Mouse (Mus musculus): Measurements from ENCODE around the gene Gcdh. TPM values are rescaled to one million over a fixed set of nuclear protein-coding genes. Genes with fewer than 3 reads are reported as not detected.
"Not testable (repeated sequence)": the region's sequence is repeated elsewhere in the genome, so short reads cannot be mapped to it uniquely, and the experiment has no call there.

The Gcdh gene
- total and polyA plus RNA-seq, 2 experiments from 2014 or later = 33.5 to 45.5 TPM

DNA sequence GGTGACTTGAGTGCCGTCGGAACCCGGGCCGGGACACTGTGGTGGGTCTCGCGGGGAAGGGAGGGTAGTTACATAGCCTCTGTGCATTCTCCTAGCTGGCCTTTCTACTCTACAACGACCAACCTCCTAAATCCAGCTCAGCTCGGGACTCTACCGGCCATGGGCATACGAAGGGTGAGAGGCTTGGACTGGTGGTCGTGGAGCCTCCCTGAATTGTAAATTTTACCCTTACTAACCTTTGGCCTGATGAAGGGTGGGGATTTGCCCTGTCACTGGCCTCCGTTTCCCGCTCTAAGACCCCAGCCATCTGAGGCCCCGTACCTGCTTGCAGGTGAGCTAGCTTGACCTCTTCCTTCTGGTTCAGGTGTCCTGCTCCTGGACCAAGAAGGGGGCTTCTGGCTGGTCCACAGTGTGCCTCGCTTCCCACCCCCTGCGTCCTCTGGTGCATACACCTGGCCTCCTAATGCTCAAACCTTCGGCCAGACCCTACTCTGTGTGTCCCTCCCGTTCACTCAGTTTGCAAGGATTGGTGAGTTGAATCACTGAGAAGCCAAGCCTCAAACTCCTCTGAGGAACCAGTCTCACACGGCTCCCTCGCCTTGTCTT, 15.5 kb upstream of the Gcdh start:
- H3K9ac ChIP-seq (replicated peaks; ENCODE audit: low read depth, low read length) = no peak overlapping the region
- peak overlapping the region; percentile 69 for H3K4me2 ChIP-seq (ENCODE audit: low read depth, low read length)
- no peak for TF ChIP-seq EP300 (IDR thresholded peaks at IDR 0.05; ENCODE audit: low read depth)
- no peak for TF ChIP-seq CTCF (IDR thresholded peaks at IDR 0.05; ENCODE audit: low read depth)
- H3K9me3 ChIP-seq (replicated peaks; ENCODE audit: control insufficient read depth, low read length) = peaks cover 4% of the 10 kb centered on the region
- H3K27me3 ChIP-seq (ENCODE audit: control insufficient read depth, insufficient read depth, low read length) = peaks cover 49% of the 10 kb centered on the region
- no peaks in the 10 kb centered on the region for H3K36me3 ChIP-seq (replicated peaks; ENCODE audit: control insufficient read depth, insufficient read depth, low read length)
- DNase-seq (ENCODE audit: low spot score) (no peak), ATAC-seq (ENCODE audit: insufficient read depth, low read depth) (no peak)
- H3K4me1 ChIP-seq (ENCODE audit: control insufficient read depth, insufficient read depth) = peaks cover 9% of the 10 kb centered on the region; the same call in 1 of the 2 replicates
- WGBS = 50% methylated on average over 20 of the region's 20 CpGs
- H3K27ac ChIP-seq (ENCODE audit: low read depth) = no peak overlapping the region
- peak overlapping the region; percentile 52 for H3K4me3 ChIP-seq (ENCODE audit: low read depth, low read length)

DNA sequence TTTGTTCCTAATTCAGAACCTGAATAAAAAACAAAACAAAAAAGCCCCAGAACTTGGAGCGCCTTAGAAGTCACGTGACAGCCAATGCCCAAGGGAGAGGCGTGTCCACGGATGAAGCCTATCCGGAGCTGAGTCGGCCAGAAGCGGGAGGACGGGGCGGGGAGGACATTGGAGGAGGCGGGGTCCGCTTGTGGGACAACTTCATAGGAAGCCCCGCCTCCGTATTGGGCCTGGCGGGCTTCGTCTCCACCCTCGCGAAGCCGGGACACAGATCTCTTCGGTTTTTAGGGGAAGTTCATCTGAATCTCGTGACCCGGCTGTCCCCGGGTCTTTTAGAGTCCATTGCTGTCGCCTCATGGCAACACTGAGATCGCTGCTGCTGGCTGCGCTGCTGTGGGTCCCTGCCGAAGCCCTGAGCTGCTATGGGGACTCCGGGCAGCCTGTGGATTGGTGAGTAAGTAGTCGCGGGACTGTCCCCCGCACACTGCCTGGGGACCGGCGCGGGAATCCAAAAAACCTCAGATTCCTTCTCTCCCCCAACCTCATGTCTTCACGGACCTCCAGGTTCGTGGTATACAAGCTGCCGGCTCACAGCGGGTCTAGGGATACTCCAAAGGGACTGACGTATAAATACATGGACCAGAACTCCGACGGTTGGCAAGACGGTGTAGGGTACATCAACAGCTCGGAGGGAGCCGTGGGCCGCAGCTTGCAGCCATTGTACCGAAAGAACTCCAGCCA, 14.9 kb upstream of the Gcdh start, which contains the start of gene Dnase2a:
Gene Dnase2a, plus strand, starts transcription at position 140 of the 741 bp plus-strand sequence.
- Histone ChIP-seq H3K27me3 (ENCODE audit: control insufficient read depth, insufficient read depth, low read length) (peaks cover 51% of the 10 kb centered on the region), H3K4me2 (ENCODE audit: low read depth, low read length) (peak within 1 kb of the TSS; percentile 69), H3K9me3 (replicated peaks; ENCODE audit: control insufficient read depth, low read length) (no peaks in the 10 kb centered on the region), H3K9ac (replicated peaks; ENCODE audit: low read depth, low read length) (no peak within 1 kb of the TSS; the same call in 1 of the 2 replicates), H3K36me3 (replicated peaks; ENCODE audit: control insufficient read depth, insufficient read depth, low read length) (no peaks in the 10 kb centered on the region), H3K4me3 (ENCODE audit: low read depth, low read length) (peak within 1 kb of the TSS; percentile 52), H3K27ac (ENCODE audit: low read depth) (no peak within 1 kb of the TSS), H3K4me1 (ENCODE audit: control insufficient read depth, insufficient read depth) (peaks cover 9% of the 10 kb centered on the region; the same call in 1 of the 2 replicates)
- WGBS = 2% methylated on average over 44 of the region's 45 CpGs
- no peak for TF ChIP-seq EP300 (IDR thresholded peaks at IDR 0.05; ENCODE audit: low read depth)
- no peak for TF ChIP-seq CTCF (IDR thresholded peaks at IDR 0.05; ENCODE audit: low read depth)
- ATAC-seq (ENCODE audit: insufficient read depth, low read depth) (peak; percentile 96), DNase-seq (ENCODE audit: low spot score) (peak; percentile 94)

DNA sequence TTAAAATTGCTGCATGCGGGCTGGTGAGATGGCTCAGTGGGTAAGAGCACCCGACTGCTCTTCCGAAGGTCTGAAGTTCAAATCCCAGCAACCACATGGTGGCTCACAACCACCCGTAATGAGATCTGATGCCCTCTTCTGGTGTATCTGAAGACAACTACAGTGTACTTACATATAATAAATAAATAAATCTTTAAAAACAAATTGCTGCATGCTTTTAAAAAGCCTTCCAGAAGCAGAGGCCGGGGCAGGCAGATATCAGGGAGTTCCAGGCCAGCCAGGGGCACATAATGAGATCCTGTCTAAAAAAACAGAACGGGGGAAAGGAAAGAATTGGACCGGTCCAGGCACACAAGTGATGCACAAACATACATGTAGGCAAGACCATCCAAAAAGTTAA, 14.3 kb upstream of the Gcdh start:
- H3K9me3 ChIP-seq (replicated peaks; ENCODE audit: control insufficient read depth, low read length); H3K9ac ChIP-seq (replicated peaks; ENCODE audit: low read depth, low read length); H3K27ac ChIP-seq (ENCODE audit: low read depth); H3K36me3 ChIP-seq (replicated peaks; ENCODE audit: control insufficient read depth, insufficient read depth, low read length); DNase-seq (ENCODE audit: low spot score); H3K4me1 ChIP-seq (ENCODE audit: control insufficient read depth, insufficient read depth): not testable (repeated sequence)
- ATAC-seq (ENCODE audit: insufficient read depth, low read depth) = peak; percentile 2; the same call in 1 of the 2 replicates
- Histone ChIP-seq H3K27me3 (ENCODE audit: control insufficient read depth, insufficient read depth, low read length) (peaks cover 48% of the 10 kb centered on the region), H3K4me2 (ENCODE audit: low read depth, low read length) (peak overlapping the region; percentile 69), H3K4me3 (ENCODE audit: low read depth, low read length) (peak overlapping the region; percentile 52)
- WGBS = 25% methylated on average over 6 of the region's 7 CpGs

DNA sequence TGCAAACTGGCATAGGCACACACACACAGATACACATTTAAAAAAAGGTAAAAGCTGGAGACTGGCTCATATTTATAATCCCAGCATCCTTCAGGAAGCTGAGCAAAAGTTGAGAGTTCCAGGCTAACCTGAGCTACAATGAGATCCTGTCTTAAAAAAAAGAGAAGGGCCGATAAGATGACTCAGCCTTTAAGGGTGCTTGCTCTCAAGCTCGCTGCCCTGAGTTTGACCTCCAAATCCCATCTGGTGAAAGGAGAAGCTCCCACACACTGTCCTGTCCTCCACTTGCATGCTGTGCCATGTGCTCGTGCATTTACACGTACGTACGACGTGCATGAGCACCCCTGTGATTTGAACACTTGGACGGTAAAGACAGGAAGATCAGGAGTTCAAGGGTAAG, 13.8 kb upstream of the Gcdh start:
- H3K27ac ChIP-seq (ENCODE audit: low read depth) = no peak overlapping the region
- WGBS = 73% methylated on average over 8 of the region's 8 CpGs
- H3K27me3 ChIP-seq (ENCODE audit: control insufficient read depth, insufficient read depth, low read length) = peaks cover 43% of the 10 kb centered on the region
- no peak overlapping the region for H3K4me3 ChIP-seq (ENCODE audit: low read depth, low read length)
- no peaks in the 10 kb centered on the region for H3K4me1 ChIP-seq (ENCODE audit: control insufficient read depth, insufficient read depth)
- H3K9me3 ChIP-seq (replicated peaks; ENCODE audit: control insufficient read depth, low read length) = no peaks in the 10 kb centered on the region
- no peak for DNase-seq (ENCODE audit: low spot score)
- no peak overlapping the region for H3K4me2 ChIP-seq (ENCODE audit: low read depth, low read length)
- no peak for ATAC-seq (ENCODE audit: insufficient read depth, low read depth)
- TF ChIP-seq CTCF (IDR thresholded peaks at IDR 0.05; ENCODE audit: low read depth) = no peak
- TF ChIP-seq EP300 (IDR thresholded peaks at IDR 0.05; ENCODE audit: low read depth) = no peak
- H3K36me3 ChIP-seq (replicated peaks; ENCODE audit: control insufficient read depth, insufficient read depth, low read length) = no peaks in the 10 kb centered on the region
- no peak overlapping the region for H3K9ac ChIP-seq (replicated peaks; ENCODE audit: low read depth, low read length)

DNA sequence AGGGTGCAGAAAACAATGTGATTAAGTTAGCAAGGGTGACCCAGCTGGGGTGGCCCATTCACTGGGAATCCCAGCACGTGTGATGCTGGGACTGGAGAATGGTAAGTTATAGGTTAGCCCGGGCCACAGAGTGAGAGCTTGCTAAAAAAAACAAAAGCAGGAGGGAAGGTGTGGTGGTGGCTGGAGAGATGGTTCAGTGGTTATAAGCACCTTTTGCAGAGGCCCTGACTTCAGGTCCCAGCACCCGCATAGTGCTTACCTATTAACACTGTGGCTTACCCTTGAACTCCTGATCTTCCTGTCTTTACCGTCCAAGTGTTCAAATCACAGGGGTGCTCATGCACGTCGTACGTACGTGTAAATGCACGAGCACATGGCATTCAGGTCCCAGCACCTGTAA, 13.3 kb upstream of the Gcdh start:
- no peak overlapping the region for H3K27ac ChIP-seq (ENCODE audit: low read depth)
- H3K9me3 ChIP-seq (replicated peaks; ENCODE audit: control insufficient read depth, low read length) = no peaks in the 10 kb centered on the region
- H3K9ac ChIP-seq (replicated peaks; ENCODE audit: low read depth, low read length) = no peak overlapping the region
- no peak overlapping the region for H3K4me3 ChIP-seq (ENCODE audit: low read depth, low read length)
- 93% methylated on average over 9 of the region's 9 CpGs for WGBS
- no peak for TF ChIP-seq CTCF (IDR thresholded peaks at IDR 0.05; ENCODE audit: low read depth)
- no peak for TF ChIP-seq EP300 (IDR thresholded peaks at IDR 0.05; ENCODE audit: low read depth)
- no peaks in the 10 kb centered on the region for H3K4me1 ChIP-seq (ENCODE audit: control insufficient read depth, insufficient read depth)
- H3K36me3 ChIP-seq (replicated peaks; ENCODE audit: control insufficient read depth, insufficient read depth, low read length) = no peaks in the 10 kb centered on the region
- no peak overlapping the region for H3K4me2 ChIP-seq (ENCODE audit: low read depth, low read length)
- H3K27me3 ChIP-seq (ENCODE audit: control insufficient read depth, insufficient read depth, low read length) = peaks cover 41% of the 10 kb centered on the region
- ATAC-seq (ENCODE audit: insufficient read depth, low read depth) (no peak), DNase-seq (ENCODE audit: low spot score) (no peak)
